Mouse (Mus musculus): Measurements from ENCODE around the gene Myo16.
A peak's percentile ranks its signal among the peaks of the same experiment; 100 is the strongest.

Gene Myo16

GRCm38 (mm10) chr8:10153611-10154438 lies at the start of gene Myo16:
Gene Myo16, plus strand, starts transcription at chr8:10153911.
- DNase-seq (ENCODE audit: inconsistent ontology term), result peak; percentile 64

GRCm38 (mm10) chr8:10108516-10109271 lies 45.0 kb upstream of the Myo16 start:
- no peak for DNase-seq (ENCODE audit: inconsistent ontology term)

GRCm38 (mm10) chr8:10122749-10123148 lies 31.0 kb upstream of the Myo16 start:
- no peak for DNase-seq (ENCODE audit: inconsistent ontology term)

GRCm38 (mm10) chr8:10123412-10123811 lies 30.3 kb upstream of the Myo16 start:
- peak; percentile 26 for DNase-seq (ENCODE audit: inconsistent ontology term)

GRCm38 (mm10) chr8:10125684-10126083 lies 28.0 kb upstream of the Myo16 start:
- no peak for DNase-seq (ENCODE audit: inconsistent ontology term)

GRCm38 (mm10) chr8:10130513-10131414 lies 22.9 kb upstream of the Myo16 start:
- DNase-seq (ENCODE audit: inconsistent ontology term), result peak; percentile 90

- DNase-seq (ENCODE audit: inconsistent ontology term), result peak; percentile 19
Measured at GRCm38 (mm10) chr8:10139536-10139935, 14.2 kb upstream of the Myo16 start.

GRCm38 (mm10) chr8:10143961-10144360 lies 9.8 kb upstream of the Myo16 start:
- DNase-seq (ENCODE audit: inconsistent ontology term), result no peak

- DNase-seq (ENCODE audit: inconsistent ontology term), result no peak
Measured at GRCm38 (mm10) chr8:10151692-10152247, 1.9 kb upstream of the Myo16 start.

GRCm38 (mm10) chr8:10154439-10154745 lies 681 bp downstream of the Myo16 start:
- DNase-seq (ENCODE audit: inconsistent ontology term), result no peak

- no peak for DNase-seq (ENCODE audit: inconsistent ontology term)
Measured at GRCm38 (mm10) chr8:10155075-10155474, 1.4 kb downstream of the Myo16 start.

GRCm38 (mm10) chr8:10161106-10161505 lies 7.4 kb downstream of the Myo16 start:
- no peak for DNase-seq (ENCODE audit: inconsistent ontology term)

GRCm38 (mm10) chr8:10164959-10165358 lies 11.2 kb downstream of the Myo16 start:
- DNase-seq (ENCODE audit: inconsistent ontology term), result no peak

GRCm38 (mm10) chr8:10168326-10168725 lies 14.6 kb downstream of the Myo16 start:
- no peak for DNase-seq (ENCODE audit: inconsistent ontology term)

GRCm38 (mm10) chr8:10169894-10170293 lies 16.2 kb downstream of the Myo16 start:
- DNase-seq (ENCODE audit: inconsistent ontology term), result no peak

- no peak for DNase-seq (ENCODE audit: inconsistent ontology term)
Measured at GRCm38 (mm10) chr8:10171321-10171720, 17.6 kb downstream of the Myo16 start.

- DNase-seq (ENCODE audit: inconsistent ontology term), result no peak
Measured at GRCm38 (mm10) chr8:10172278-10172677, 18.6 kb downstream of the Myo16 start.

- no peak for DNase-seq (ENCODE audit: inconsistent ontology term)
Measured at GRCm38 (mm10) chr8:10173033-10173747, 19.5 kb downstream of the Myo16 start.

- DNase-seq (ENCODE audit: inconsistent ontology term), result no peak
Measured at GRCm38 (mm10) chr8:10174201-10174840, 20.6 kb downstream of the Myo16 start.

- DNase-seq (ENCODE audit: inconsistent ontology term), result no peak
Measured at GRCm38 (mm10) chr8:10174841-10175680, 21.4 kb downstream of the Myo16 start.
